In the genomic region with DNA sequence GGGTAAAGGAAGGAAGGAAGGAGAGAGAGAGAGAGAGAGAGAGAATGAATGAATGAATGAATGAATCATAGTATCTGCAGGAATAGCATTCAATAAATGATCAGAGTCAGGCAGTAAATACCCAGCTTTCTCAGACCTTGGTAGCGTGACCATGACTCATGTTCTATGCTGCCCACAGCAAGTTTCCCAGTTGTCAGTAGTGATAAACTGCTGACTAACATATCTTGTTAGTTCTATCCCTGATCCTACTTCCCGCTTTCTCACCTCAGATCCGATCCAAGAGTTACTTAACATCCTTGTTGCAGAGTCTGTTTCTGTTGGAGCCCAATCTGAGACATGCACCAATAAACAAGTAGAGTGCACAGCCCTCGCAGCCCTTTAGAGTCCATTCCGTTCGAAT, we compare ENCODE assay signal across 20 mouse cellular contexts.
"Had no signal": no experiment of that assay in that cellular context is flagged by ENCODE, and none has a peak within 500 bp of the region (broad histone marks: within the 10 kb centered on the region; RNA-seq: fewer than 3 reads in every experiment).

No protein-coding gene starts in this region.

- DNase-seq: liver, postnatal 0 days; lung, adult 2 months; lung, postnatal 14 days; lung, postnatal 36 days; retina, postnatal 1 day; right cerebral cortex, postnatal 25 days; right cerebral cortex, postnatal 4 days; spleen, adult 18-20 months; thymus, adult 2 months; thymus, postnatal 25 days; thymus, postnatal 4 days had no signal

- H3K36me3 ChIP-seq: liver, embryonic 15.5 days; lung, embryonic 15.5 days; midbrain, embryonic 13.5 days; midbrain, embryonic 15.5 days; neural tube, embryonic 13.5 days; neural tube, embryonic 15.5 days had no signal

- ATAC-seq: liver, postnatal 0 days; lung, postnatal 0 days; midbrain, embryonic 13.5 days; midbrain, embryonic 15.5 days had no signal

- H3K4me3 ChIP-seq: liver, embryonic 15.5 days; lung, embryonic 15.5 days; megakaryocyte, embryonic 14.5 days; midbrain, embryonic 13.5 days; midbrain, embryonic 15.5 days; neural tube, embryonic 13.5 days; neural tube, embryonic 15.5 days had no signal

- H3K4me2 ChIP-seq: liver, embryonic 15.5 days; lung, embryonic 15.5 days; midbrain, embryonic 11.5 days; midbrain, embryonic 13.5 days; midbrain, embryonic 15.5 days; neural tube, embryonic 13.5 days; neural tube, embryonic 15.5 days had no signal

- H3K27me3 ChIP-seq: liver, embryonic 15.5 days; lung, embryonic 15.5 days; megakaryocyte, embryonic 14.5 days; midbrain, embryonic 13.5 days; midbrain, embryonic 15.5 days; neural tube, embryonic 13.5 days; neural tube, embryonic 15.5 days had no signal
